Mouse (Mus musculus) ES-E14 (cell line): ENCODE measurements around the gene Pah. TPM values are rescaled to one million over a fixed set of nuclear protein-coding genes. Genes with fewer than 3 reads are reported as not detected.

Experiments
- DNase-seq: peaks from one replicate; pipeline ENCODE4 v3.0.0-alpha.2; 2013; ENCODE audit warnings: low read depth, low spot score
- H3K27ac ChIP-seq: 2 replicates; pipeline ENCODE4 v1.5.1; 2012; ENCODE audit warnings: low read depth, mild to moderate bottlenecking, low read length, moderate library complexity, mixed read lengths; ENCODE audit not compliant: poor library complexity, insufficient read depth, severe bottlenecking
- H3K36me3 ChIP-seq: 2 replicates; pipeline ENCODE4 v1.6.1; 2012; ENCODE audit warnings: mild to moderate bottlenecking, low read length, moderate library complexity, mixed read lengths; ENCODE audit not compliant: control insufficient read depth, poor library complexity, insufficient read depth, severe bottlenecking
- H3K4me1 ChIP-seq, 2 experiments: fragments of 150-350 bp in 1 of 2; sonication (generic) in 1 of 2; 2 replicates each; pipeline ENCODE4 v1.6.1; 2012; ENCODE audit warnings: low read length in 2 of 2, mild to moderate bottlenecking in 1 of 2, mixed read lengths in 1 of 2; ENCODE audit not compliant: control insufficient read depth in 2 of 2, insufficient read depth in 2 of 2, poor library complexity in 1 of 2
- H3K4me3 ChIP-seq, 2 experiments: fragments of 150-350 bp in 1 of 2; sonication (generic) in 1 of 2; 2 replicates each; pipeline ENCODE4 v1.5.1; 2012; ENCODE audit warnings: low read length in 2 of 2, low read depth in 1 of 2, mild to moderate bottlenecking in 1 of 2, mixed read lengths in 1 of 2; ENCODE audit not compliant: insufficient read depth in 1 of 2, poor library complexity in 1 of 2, severe bottlenecking in 1 of 2
- H3K9ac ChIP-seq: 2 replicates; pipeline ENCODE4 v1.6.1; 2012; ENCODE audit warnings: low read depth, mild to moderate bottlenecking, low read length, mixed read lengths; ENCODE audit not compliant: poor library complexity, insufficient read depth, severe bottlenecking
- H3K9me3 ChIP-seq: fragments of 150-350 bp; sonication (generic); 2 replicates; pipeline ENCODE4 v1.6.1; 2012; ENCODE audit warnings: low read depth, mild to moderate bottlenecking, low read length; ENCODE audit not compliant: control insufficient read depth, insufficient read depth
- CHD2 ChIP-seq: IDR thresholded peaks from 2 replicates; pipeline ENCODE4 v1.6.1; 2014; ENCODE audit warnings: mild to moderate bottlenecking, low read depth, low read length, inconsistent platforms
- HCFC1 ChIP-seq: IDR thresholded peaks from 2 replicates; pipeline ENCODE4 v1.6.1; 2012; ENCODE audit warnings: low read length, inconsistent platforms, borderline replicate concordance; ENCODE audit not compliant: insufficient read depth
- MAFK ChIP-seq: IDR thresholded peaks from 2 replicates; pipeline ENCODE4 v1.6.1; 2014; ENCODE audit warnings: mild to moderate bottlenecking, low read depth, low read length, inconsistent platforms; ENCODE audit not compliant: insufficient read depth
- ZC3H11A ChIP-seq: IDR thresholded peaks from 2 replicates; pipeline ENCODE4 v1.6.1; 2012; ENCODE audit warnings: low read depth, mild to moderate bottlenecking, inconsistent platforms, low read length, borderline replicate concordance
- ZNF384 ChIP-seq: IDR thresholded peaks from 2 replicates; pipeline ENCODE4 v1.6.1; 2012; ENCODE audit warnings: low read depth, low read length, inconsistent platforms
- in situ Hi-C, 2 experiments: fragments of 600-800 bp; cut with MboI; formaldehyde crosslinking; loops; one replicate each; pipeline ENCODE4 v1.15.1; 2025; ENCODE audit warnings: low sequenced_read_pairs in 2 of 2, inconsistent platforms in 1 of 2; ENCODE audit not compliant: unreplicated experiment in 2 of 2
- total RNA-seq: library from RNA; depleted of rRNA; stranded (reverse); fragments of 300-350 nt; gene quantifications from 2 replicates; pipeline ENCODE4 v1.2.3, GENCODE M21; 2012; rRNA removed

The Pah gene
- total RNA-seq = not detected in 2 replicates

GRCm38 (mm10) chr10:87521646-87522045, at the start of gene Pah:
Pah (plus strand) TSS chr10:87521795.
- TF ChIP-seq ZNF384 (no peak), MAFK (no peak), CHD2 (no peak), ZC3H11A (no peak), HCFC1 (no peak)
- no peaks in the 10 kb centered on the region for H3K4me1 ChIP-seq

GRCm38 (mm10) chr10:87473475-87474131, 48.0 kb upstream of the Pah start:
- H3K27ac ChIP-seq = no peak overlapping the region
- no peak for DNase-seq
- H3K9me3 ChIP-seq = no peaks in the 10 kb centered on the region
- in situ Hi-C loops = no loop called here
- no peak overlapping the region for H3K4me3 ChIP-seq
- no peaks in the 10 kb centered on the region for H3K36me3 ChIP-seq
- no peaks in the 10 kb centered on the region for H3K4me1 ChIP-seq
- TF ChIP-seq MAFK (no peak), ZNF384 (no peak), HCFC1 (no peak), ZC3H11A (no peak), CHD2 (no peak)
- no peak overlapping the region for H3K9ac ChIP-seq

More at GRCm38 (mm10) chr10:87521646-87522045, at the start of gene Pah:
- DNase-seq = no peak
- Histone ChIP-seq H3K9me3 (no peaks in the 10 kb centered on the region), H3K9ac (no peak within 1 kb of the TSS), H3K27ac (no peak within 1 kb of the TSS), H3K36me3 (no peaks in the 10 kb centered on the region), H3K4me3 (no peak within 1 kb of the TSS)
- in situ Hi-C loops = loop anchor here in 1 of 2 experiments (25.0 kb wide), 1 partner anchor 484 kb away; no protein-coding TSS in a partner anchor

- no peak for DNase-seq
- no peak overlapping the region for H3K9ac ChIP-seq
- TF ChIP-seq ZNF384 (no peak), ZC3H11A (no peak), CHD2 (no peak), HCFC1 (no peak), MAFK (no peak)
- in situ Hi-C loops = no loop called here
- H3K9me3 ChIP-seq = no peaks in the 10 kb centered on the region
- no peak overlapping the region for H3K27ac ChIP-seq
- no peak overlapping the region for H3K4me3 ChIP-seq
- H3K36me3 ChIP-seq = no peaks in the 10 kb centered on the region
- H3K4me1 ChIP-seq = no peaks in the 10 kb centered on the region
Observed at GRCm38 (mm10) chr10:87474971-87475370, 46.6 kb upstream of the Pah start.

GRCm38 (mm10) chr10:87477895-87478294, 43.7 kb upstream of the Pah start:
- Histone ChIP-seq H3K4me3 (no peak overlapping the region), H3K27ac (no peak overlapping the region), H3K36me3 (no peaks in the 10 kb centered on the region), H3K4me1 (no peaks in the 10 kb centered on the region), H3K9ac (no peak overlapping the region), H3K9me3 (no peaks in the 10 kb centered on the region)
- in situ Hi-C loops = no loop called here
- DNase-seq = no peak
- TF ChIP-seq MAFK (no peak), ZC3H11A (no peak), ZNF384 (no peak), CHD2 (no peak), HCFC1 (no peak)
